Mouse (Mus musculus) heart, postnatal 0 days (tissue): Measurements from ENCODE around the gene Jpt1. TPM values are rescaled to one million over a fixed set of nuclear protein-coding genes. Genes with fewer than 3 reads are reported as not detected.
"Not testable (repeated sequence)": the region's sequence is repeated elsewhere in the genome, so short reads cannot be mapped to it uniquely, and the experiment has no call there.

Source experiments
- ATAC-seq: fragments of 200-750 bp; cut with Nextera tagmentation; 2 replicates; pipeline ENCODE4 v1.8.0; 2017; ENCODE audit warnings: low read depth, moderate number of reproducible peaks, moderate library complexity; ENCODE audit not compliant: insufficient read depth
- DNase-seq: peaks from one replicate; pipeline ENCODE4 v3.0.0-alpha.2; 2016; ENCODE audit warnings: low spot score
- H3K27ac ChIP-seq: fragments of 300-500 bp; sonication (generic); 2 replicates; pipeline ENCODE4 v1.5.1; 2014; ENCODE audit warnings: low read depth, mild to moderate bottlenecking
- H3K27me3 ChIP-seq: fragments of 300-500 bp; sonication (generic); 2 replicates; pipeline ENCODE4 v1.6.1; 2014; ENCODE audit warnings: low read length, mixed read lengths; ENCODE audit not compliant: control insufficient read depth, insufficient read depth
- H3K36me3 ChIP-seq: fragments of 300-500 bp; sonication (generic); replicated peaks from 2 replicates; pipeline ENCODE4 v1.6.1; 2014; ENCODE audit warnings: low read length, mixed read lengths; ENCODE audit not compliant: control insufficient read depth, insufficient read depth
- H3K4me1 ChIP-seq: fragments of 300-500 bp; sonication (generic); 2 replicates; pipeline ENCODE4 v1.6.1; 2014; ENCODE audit warnings: antibody characterized with exemption; ENCODE audit not compliant: control insufficient read depth, insufficient read depth
- H3K4me2 ChIP-seq: fragments of 300-500 bp; sonication (generic); 2 replicates; pipeline ENCODE4 v1.6.1; 2014; ENCODE audit warnings: low read depth, mild to moderate bottlenecking, low read length, moderate library complexity
- H3K4me3 ChIP-seq: fragments of 300-500 bp; sonication (generic); 2 replicates; pipeline ENCODE4 v1.5.1; 2014; ENCODE audit warnings: low read depth, low read length
- H3K9ac ChIP-seq: fragments of 300-500 bp; sonication (generic); replicated peaks from 2 replicates; pipeline ENCODE4 v1.6.1; 2014; ENCODE audit warnings: low read depth, low read length, mixed read lengths
- H3K9me3 ChIP-seq: fragments of 300-500 bp; sonication (generic); replicated peaks from 2 replicates; pipeline ENCODE4 v1.6.1; 2016; ENCODE audit warnings: low read length; ENCODE audit not compliant: control insufficient read depth
- CTCF ChIP-seq: IDR thresholded peaks from 2 replicates; pipeline ENCODE4 v1.5.1; 2016; ENCODE audit warnings: antibody characterized with exemption, control low read depth, low read depth
- EP300 ChIP-seq: IDR thresholded peaks from 2 replicates; pipeline ENCODE4 v1.6.1; 2016; ENCODE audit warnings: antibody characterized with exemption, low read depth
- WGBS: fragments of 180-500 bp; shearing (Covaris S2); extraction: QIAGEN DNeasy Blood & Tissue Kit; methylation state at CpG from one replicate; pipeline ENCODE4 v1.1.7; 2014; 5-methylcytosine and 5-hydroxymethylcytosine counted together
- polyA plus RNA-seq: library from polyadenylated mRNA; unstranded; fragments of >200 nt; fragmentation: Nextera tagmentation; extraction: Ambion mirVana; gene quantifications from 2 replicates; pipeline ENCODE4 v1.2.1, GENCODE M21; 2015
- total RNA-seq: library from RNA; depleted of rRNA; stranded (reverse); fragments of >200 nt; gene quantifications from 2 replicates; pipeline ENCODE4 v1.2.3, GENCODE M21; 2014; ENCODE audit warnings: low replicate concordance

Gene Jpt1
- total and polyA plus RNA-seq, 2 experiments from 2014 or later, result 433 to 503 TPM

DNA sequence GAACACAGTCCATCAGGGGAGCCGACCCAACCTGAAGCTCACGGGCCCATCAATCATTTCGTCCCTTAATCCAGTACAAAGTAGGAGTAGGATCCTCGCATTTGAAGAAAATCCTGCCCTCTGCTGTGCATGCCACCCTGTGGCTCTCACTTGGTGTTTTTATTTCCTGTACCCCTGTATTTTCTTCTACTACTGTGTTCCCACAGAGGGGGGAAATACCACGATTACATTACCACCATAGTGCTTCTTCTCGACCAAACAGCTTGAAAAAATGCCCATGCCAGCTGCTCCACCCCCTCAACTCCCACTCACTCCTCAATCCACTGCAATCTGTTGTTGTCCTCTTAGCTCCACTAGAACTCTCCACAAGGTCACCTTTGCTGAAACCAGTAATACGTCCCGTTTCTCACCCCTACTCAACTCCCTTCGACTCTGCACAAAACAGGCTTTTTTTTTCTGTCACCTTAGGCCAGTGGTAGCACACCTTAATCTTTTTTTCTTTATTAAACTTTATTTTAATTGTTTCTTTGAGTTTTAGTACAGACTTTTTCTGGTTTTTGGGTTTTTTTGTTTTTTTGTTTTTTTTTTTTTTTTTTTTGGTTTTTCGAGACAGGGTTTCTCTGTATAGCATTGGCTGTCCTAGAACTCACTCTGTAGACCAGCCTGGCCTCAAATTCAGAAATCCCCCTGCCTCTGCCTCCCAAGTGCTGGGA is 22.8 kb upstream of the Jpt1 start:
- H3K4me2 ChIP-seq, result peak overlapping the region; percentile 47; the same call in 1 of the 2 replicates
- no peaks in the 10 kb centered on the region for H3K9me3 ChIP-seq
- ATAC-seq (no peak), DNase-seq (no peak)
- 80% methylated on average over 10 of the region's 10 CpGs for WGBS
- H3K36me3 ChIP-seq, result peaks cover 17% of the 10 kb centered on the region
- peaks cover 7% of the 10 kb centered on the region for H3K4me1 ChIP-seq
- peak overlapping the region; percentile 99; the same call in 1 of the 2 replicates for H3K4me3 ChIP-seq
- H3K27ac ChIP-seq, result peak overlapping the region; percentile 100
- TF ChIP-seq EP300 (no peak), CTCF (no peak)
- no peak overlapping the region for H3K9ac ChIP-seq
- no peaks in the 10 kb centered on the region for H3K27me3 ChIP-seq

DNA sequence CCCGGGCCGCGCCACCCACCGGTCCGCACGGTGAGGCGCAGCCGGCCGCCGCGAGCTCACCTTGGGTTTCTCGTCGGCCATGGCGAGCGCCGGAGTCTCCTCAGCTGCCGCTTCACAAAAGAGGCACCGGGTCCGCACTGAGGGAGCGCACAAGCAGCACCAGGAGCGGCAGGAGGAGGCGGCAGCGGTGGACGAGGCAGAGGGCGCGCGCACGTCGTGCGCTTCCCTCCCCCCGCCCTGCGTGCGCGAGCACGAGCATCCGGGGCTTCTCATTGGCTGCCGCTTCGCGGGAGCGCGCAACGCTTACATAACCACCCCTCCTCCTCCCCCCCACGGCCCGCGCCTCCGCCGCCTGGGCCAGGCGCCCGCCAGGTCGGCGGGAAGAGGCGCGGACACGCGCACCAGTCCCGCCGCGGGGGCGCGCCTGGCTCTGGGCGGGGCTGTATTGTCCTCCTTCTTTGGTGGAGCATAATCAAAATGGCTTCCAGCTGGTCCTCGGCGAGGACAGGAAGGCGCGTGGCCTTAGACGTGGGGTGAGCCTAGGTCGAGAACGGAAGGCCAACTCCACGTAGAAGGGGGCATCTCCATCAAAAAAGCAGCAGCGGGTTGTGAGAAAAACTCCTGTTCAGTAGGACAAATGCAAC is 22.0 kb upstream of the Jpt1 start, which contains the start of gene Sumo2:
Sumo2 (minus strand) TSS at position 239 of the 644 bp plus-strand sequence.
- Histone ChIP-seq H3K36me3 (peaks cover 25% of the 10 kb centered on the region), H3K4me1 (peaks cover 7% of the 10 kb centered on the region), H3K27ac (peak within 1 kb of the TSS; percentile 100), H3K4me3 (peak within 1 kb of the TSS; percentile 99), H3K9me3 (no peaks in the 10 kb centered on the region), H3K27me3 (no peaks in the 10 kb centered on the region), H3K9ac (peak within 1 kb of the TSS; percentile 98), H3K4me2 (peak within 1 kb of the TSS; percentile 85)
- TF ChIP-seq CTCF (no peak), EP300 (no peak)
- DNase-seq (peak; percentile 90), ATAC-seq (peak; percentile 91)
- 3% methylated on average over 35 of the region's 70 CpGs for WGBS

DNA sequence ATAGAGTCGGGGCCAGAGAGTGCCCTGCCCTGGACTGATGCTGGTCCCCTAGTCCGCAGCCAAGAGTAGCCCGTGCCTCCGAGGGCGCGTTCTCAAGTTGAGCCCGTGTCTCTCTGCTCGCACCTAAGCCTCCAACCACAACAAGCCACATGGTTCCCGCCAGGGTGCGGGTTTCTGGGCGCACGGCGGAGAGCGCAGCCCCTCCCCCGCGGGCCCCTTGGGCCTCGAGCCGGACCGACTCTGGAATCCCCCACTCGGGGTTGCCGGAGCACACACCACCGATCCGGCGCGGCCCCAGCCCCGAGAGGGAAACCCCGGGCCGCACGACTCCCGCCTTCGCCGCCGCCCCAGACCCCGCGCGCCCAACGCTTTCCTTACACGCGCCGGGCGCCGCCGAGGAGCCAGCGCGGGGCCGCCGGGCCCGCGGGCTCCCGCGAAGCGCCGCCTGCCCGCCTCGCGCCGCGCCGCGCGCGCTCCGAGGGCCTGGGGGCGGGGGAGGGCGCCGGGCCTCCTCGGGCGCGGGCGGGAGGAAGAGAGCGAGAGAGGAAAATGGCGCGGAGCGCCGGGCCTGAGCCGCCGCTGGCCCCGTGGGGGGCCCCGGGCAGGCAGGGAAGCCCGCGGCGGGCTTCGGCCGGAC is 21.3 kb upstream of the Jpt1 start:
- peaks cover 7% of the 10 kb centered on the region for H3K4me1 ChIP-seq
- H3K36me3 ChIP-seq, result peaks cover 28% of the 10 kb centered on the region
- TF ChIP-seq EP300 (no peak), CTCF (no peak)
- no peaks in the 10 kb centered on the region for H3K27me3 ChIP-seq
- under 1% methylated on average over 70 of the region's 84 CpGs for WGBS
- H3K9ac ChIP-seq, result peak overlapping the region; percentile 98
- DNase-seq, result peak; percentile 60
- H3K9me3 ChIP-seq, result no peaks in the 10 kb centered on the region
- H3K4me2 ChIP-seq, result peak overlapping the region; percentile 85
- H3K27ac ChIP-seq, result peak overlapping the region; percentile 100
- peak overlapping the region; percentile 99 for H3K4me3 ChIP-seq
- ATAC-seq, result peak; percentile 78

DNA sequence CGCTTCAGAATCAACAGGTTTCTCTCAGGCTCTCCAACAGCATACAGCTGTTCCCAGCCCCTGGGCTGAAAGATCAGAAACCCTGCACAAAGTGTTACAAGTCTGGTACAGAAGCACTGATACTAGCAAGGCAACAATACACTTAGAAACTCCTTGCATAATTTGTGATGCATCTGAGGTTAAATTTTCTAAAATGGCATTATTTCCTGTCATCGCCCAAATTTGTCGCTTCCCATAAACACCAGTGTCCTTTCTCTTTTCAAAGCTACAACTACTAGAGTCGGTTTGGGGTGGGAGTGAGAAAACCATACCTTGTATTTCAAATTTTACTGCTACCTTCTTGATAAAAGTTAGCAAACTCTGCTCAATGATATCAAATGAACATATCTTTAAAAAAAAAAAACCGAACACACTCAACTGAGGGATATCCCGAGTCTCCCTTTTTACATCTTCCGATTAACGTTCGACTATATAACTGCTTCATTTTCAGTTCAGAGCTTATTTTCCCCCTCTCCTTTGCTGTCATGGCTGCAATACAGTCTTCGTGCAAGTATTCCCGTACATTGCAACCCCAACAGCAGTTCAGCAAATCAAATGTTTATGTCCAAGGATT is 20.7 kb upstream of the Jpt1 start:
- peak overlapping the region; percentile 85 for H3K4me2 ChIP-seq
- no peak for DNase-seq
- H3K4me1 ChIP-seq, result peaks cover 7% of the 10 kb centered on the region
- 3% methylated on average over 11 of the region's 11 CpGs for WGBS
- no peaks in the 10 kb centered on the region for H3K27me3 ChIP-seq
- peak overlapping the region; percentile 100 for H3K27ac ChIP-seq
- H3K9me3 ChIP-seq, result no peaks in the 10 kb centered on the region
- peak overlapping the region; percentile 98 for H3K9ac ChIP-seq
- H3K36me3 ChIP-seq, result peaks cover 32% of the 10 kb centered on the region
- H3K4me3 ChIP-seq, result peak overlapping the region; percentile 99
- no peak for ATAC-seq
- TF ChIP-seq EP300, result no peak
- no peak for TF ChIP-seq CTCF

DNA sequence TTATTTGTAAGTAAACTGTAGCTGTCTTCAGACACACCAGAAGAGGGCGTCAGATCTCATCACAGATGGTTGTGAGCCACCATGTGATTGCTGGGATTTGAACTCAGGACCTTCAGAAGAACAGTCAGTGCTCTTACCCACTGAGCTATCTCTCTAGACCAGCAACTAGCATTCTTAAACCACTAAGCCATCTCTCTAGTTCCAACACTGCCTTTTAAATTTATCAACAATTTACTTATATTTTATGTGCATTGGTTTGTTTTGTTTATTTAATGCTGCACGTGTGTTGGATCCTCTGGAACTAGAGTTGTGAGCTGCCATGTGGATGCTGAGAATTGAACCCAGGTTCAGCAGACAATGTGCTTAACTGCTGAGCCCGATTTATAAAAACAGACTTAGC is 12.3 kb upstream of the Jpt1 start:
- DNase-seq, H3K9ac ChIP-seq, ATAC-seq, H3K4me1 ChIP-seq, H3K4me2 ChIP-seq, H3K4me3 ChIP-seq, H3K9me3 ChIP-seq, H3K27ac ChIP-seq, H3K27me3 ChIP-seq: not testable (repeated sequence)
- H3K36me3 ChIP-seq, result peaks cover 76% of the 10 kb centered on the region
- 87% methylated on average over 3 of the region's 3 CpGs for whole genome bisulfite sequencing
